Mouse (Mus musculus) cerebellum, adult 11-12 months (tissue): ENCODE results near the gene Cdc6.

Experiments used
- DNase-seq: peaks from one replicate; pipeline ENCODE4 v3.0.0; 2022

The Cdc6 gene

GRCm38 (mm10) chr11:98962421-98963095 lies 55.0 kb downstream of the Cdc6 start:
- peak; percentile 37 for DNase-seq

GRCm38 (mm10) chr11:98963191-98964021 lies 55.8 kb downstream of the Cdc6 start:
- DNase-seq = peak; percentile 66

- peak; percentile 38 for DNase-seq
Observed at GRCm38 (mm10) chr11:98964201-98964615, 56.6 kb downstream of the Cdc6 start.

GRCm38 (mm10) chr11:98964616-98965415 lies 57.2 kb downstream of the Cdc6 start:
- DNase-seq = peak; percentile 70

GRCm38 (mm10) chr11:98965416-98966077 lies 57.9 kb downstream of the Cdc6 start:
- DNase-seq = peak; percentile 49

- DNase-seq = peak; percentile 85
Observed at GRCm38 (mm10) chr11:98966499-98967141, 59.0 kb downstream of the Cdc6 start.

- peak; percentile 50 for DNase-seq
Observed at GRCm38 (mm10) chr11:98968079-98968478, 60.5 kb downstream of the Cdc6 start.

- no peak for DNase-seq
Observed at GRCm38 (mm10) chr11:98968716-98969495, 61.3 kb downstream of the Cdc6 start.

- DNase-seq = peak; percentile 54
Observed at GRCm38 (mm10) chr11:98969496-98969927, 61.9 kb downstream of the Cdc6 start.

- peak; percentile 44 for DNase-seq
Observed at GRCm38 (mm10) chr11:98970191-98970925, 62.8 kb downstream of the Cdc6 start.

- peak; percentile 78 for DNase-seq
Observed at GRCm38 (mm10) chr11:98971316-98972031, 63.9 kb downstream of the Cdc6 start.

GRCm38 (mm10) chr11:98972215-98972614 lies 64.6 kb downstream of the Cdc6 start:
- peak; percentile 83 for DNase-seq

- peak; percentile 36 for DNase-seq
Observed at GRCm38 (mm10) chr11:98972801-98973360, 65.3 kb downstream of the Cdc6 start.
